Mouse (Mus musculus): ENCODE results near the gene Ly86. TPM values are rescaled to one million over a fixed set of nuclear protein-coding genes. Genes with fewer than 3 reads are reported as not detected.

The Ly86 gene
- polyA plus RNA-seq, 1 experiment from 2014 or later: 7.3 TPM

DNA sequence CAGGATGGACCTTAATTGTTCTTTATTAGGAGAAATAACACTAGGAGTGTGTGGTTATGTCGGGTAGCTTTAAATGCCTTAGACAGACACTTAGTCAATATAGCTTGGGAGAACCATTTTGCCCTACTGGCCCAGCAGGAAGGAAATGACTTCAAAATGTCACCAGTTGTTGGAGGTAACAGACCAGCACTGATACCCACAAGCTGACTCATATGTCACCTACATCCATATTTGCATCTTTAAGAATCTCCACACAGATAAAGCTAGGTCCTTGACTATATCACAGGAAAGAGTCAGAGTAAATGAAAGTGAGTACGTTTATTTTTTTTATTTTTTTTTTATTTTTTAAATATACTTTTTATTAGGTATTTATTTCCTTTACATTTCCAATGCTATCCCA is 58.7 kb downstream of the Ly86 start:
- no peak for ATAC-seq (replicated peaks; ENCODE audit: extremely low read depth, insufficient read depth, low FRiP score)
- 78% methylated on average over 2 of the region's 2 CpGs for WGBS

GRCm38 (mm10) chr13:37415696-37416095 is 70.7 kb downstream of the Ly86 start:
- Histone ChIP-seq H3K27me3 (ENCODE audit: control insufficient read depth, insufficient read depth, low read length) (no peaks in the 10 kb centered on the region), H3K4me3 (ENCODE audit: low read length) (no peak overlapping the region)
- WGBS: 86% methylated on average over 1 of the region's 1 CpGs

More for the DNA sequence above, 58.7 kb downstream of the Ly86 start:
- Histone ChIP-seq H3K9me3 (replicated peaks; ENCODE audit: control insufficient read depth, low read length) (no peaks in the 10 kb centered on the region), H3K4me2 (ENCODE audit: low read depth, low read length) (no peak overlapping the region), H3K27ac (ENCODE audit: low read length) (no peak overlapping the region), H3K4me1 (ENCODE audit: control insufficient read depth, insufficient read depth, low read length) (no peaks in the 10 kb centered on the region), H3K4me3 (ENCODE audit: low read length) (no peak overlapping the region), H3K36me3 (ENCODE audit: control insufficient read depth, insufficient read depth) (no peaks in the 10 kb centered on the region), H3K27me3 (ENCODE audit: control insufficient read depth, insufficient read depth, low read length) (no peaks in the 10 kb centered on the region), H3K9ac (ENCODE audit: low read length) (no peak overlapping the region)

GRCm38 (mm10) chr13:37423416-37423815 is 78.4 kb downstream of the Ly86 start:
- H3K36me3 ChIP-seq (ENCODE audit: control insufficient read depth, insufficient read depth): no peaks in the 10 kb centered on the region
- ATAC-seq (replicated peaks; ENCODE audit: extremely low read depth, insufficient read depth, low FRiP score): no peak
- H3K9ac ChIP-seq (ENCODE audit: low read length): no peak overlapping the region
- WGBS: 75% methylated on average over 6 of the region's 6 CpGs
- H3K4me3 ChIP-seq (ENCODE audit: low read length): no peak overlapping the region
- H3K9me3 ChIP-seq (replicated peaks; ENCODE audit: control insufficient read depth, low read length): peaks cover 7% of the 10 kb centered on the region
- no peak overlapping the region for H3K4me2 ChIP-seq (ENCODE audit: low read depth, low read length)
- peaks cover 10% of the 10 kb centered on the region; the same call in 1 of the 2 replicates for H3K4me1 ChIP-seq (ENCODE audit: control insufficient read depth, insufficient read depth, low read length)
- no peaks in the 10 kb centered on the region for H3K27me3 ChIP-seq (ENCODE audit: control insufficient read depth, insufficient read depth, low read length)
- no peak overlapping the region for H3K27ac ChIP-seq (ENCODE audit: low read length)

More at GRCm38 (mm10) chr13:37415696-37416095, 70.7 kb downstream of the Ly86 start:
- no peaks in the 10 kb centered on the region for H3K36me3 ChIP-seq (ENCODE audit: control insufficient read depth, insufficient read depth)
- H3K27ac ChIP-seq (ENCODE audit: low read length): no peak overlapping the region
- peaks cover 7% of the 10 kb centered on the region; the same call in 1 of the 2 replicates for H3K4me1 ChIP-seq (ENCODE audit: control insufficient read depth, insufficient read depth, low read length)
- no peak overlapping the region for H3K4me2 ChIP-seq (ENCODE audit: low read depth, low read length)
- ATAC-seq (replicated peaks; ENCODE audit: extremely low read depth, insufficient read depth, low FRiP score): no peak
- no peaks in the 10 kb centered on the region for H3K9me3 ChIP-seq (replicated peaks; ENCODE audit: control insufficient read depth, low read length)
- no peak overlapping the region for H3K9ac ChIP-seq (ENCODE audit: low read length)

- Histone ChIP-seq H3K27ac (ENCODE audit: low read length) (no peak overlapping the region), H3K9ac (ENCODE audit: low read length) (no peak overlapping the region), H3K27me3 (ENCODE audit: control insufficient read depth, insufficient read depth, low read length) (no peaks in the 10 kb centered on the region), H3K9me3 (replicated peaks; ENCODE audit: control insufficient read depth, low read length) (peaks cover 7% of the 10 kb centered on the region), H3K36me3 (ENCODE audit: control insufficient read depth, insufficient read depth) (no peaks in the 10 kb centered on the region), H3K4me2 (ENCODE audit: low read depth, low read length) (no peak overlapping the region), H3K4me1 (ENCODE audit: control insufficient read depth, insufficient read depth, low read length) (0 out of 2 replicates have a peak, but pooled peaks cover 3% of the 10 kb centered on the region), H3K4me3 (ENCODE audit: low read length) (no peak overlapping the region)
- WGBS: 93% methylated on average over 6 of the region's 6 CpGs
- ATAC-seq (replicated peaks; ENCODE audit: extremely low read depth, insufficient read depth, low FRiP score): no peak
These were observed 79.9 kb downstream of the Ly86 start for GRCm38 (mm10) chr13:37424904-37425303.

DNA sequence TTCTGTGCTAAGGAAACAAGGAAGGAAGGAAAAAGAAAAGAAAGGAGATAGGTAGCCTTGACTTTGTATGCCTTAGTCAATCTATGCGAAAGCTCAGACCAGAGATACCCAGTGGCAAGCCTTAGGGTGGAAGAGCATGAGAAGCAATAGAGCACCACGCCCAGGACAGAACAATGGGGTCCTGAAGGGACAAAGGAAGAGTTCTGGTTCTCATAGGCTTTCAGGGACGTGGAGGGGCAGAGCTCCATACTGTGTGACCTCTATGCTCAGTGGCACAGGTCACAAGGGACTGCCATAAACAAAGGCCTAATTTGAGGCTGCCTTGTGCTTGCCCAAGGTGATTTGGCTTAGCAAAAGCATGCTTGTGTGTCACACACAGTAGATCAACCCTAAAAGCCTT is 80.4 kb downstream of the Ly86 start:
- no peak overlapping the region for H3K4me2 ChIP-seq (ENCODE audit: low read depth, low read length)
- 68% methylated on average over 3 of the region's 3 CpGs for WGBS
- no peak overlapping the region for H3K4me3 ChIP-seq (ENCODE audit: low read length)
- H3K9ac ChIP-seq (ENCODE audit: low read length): no peak overlapping the region
- H3K36me3 ChIP-seq (ENCODE audit: control insufficient read depth, insufficient read depth): no peaks in the 10 kb centered on the region
- H3K9me3 ChIP-seq (replicated peaks; ENCODE audit: control insufficient read depth, low read length): peaks cover 7% of the 10 kb centered on the region
- no peaks in the 10 kb centered on the region for H3K27me3 ChIP-seq (ENCODE audit: control insufficient read depth, insufficient read depth, low read length)
- 0 out of 2 replicates have a peak, but pooled peaks cover 3% of the 10 kb centered on the region for H3K4me1 ChIP-seq (ENCODE audit: control insufficient read depth, insufficient read depth, low read length)
- ATAC-seq (replicated peaks; ENCODE audit: extremely low read depth, insufficient read depth, low FRiP score): no peak
- H3K27ac ChIP-seq (ENCODE audit: low read length): no peak overlapping the region

DNA sequence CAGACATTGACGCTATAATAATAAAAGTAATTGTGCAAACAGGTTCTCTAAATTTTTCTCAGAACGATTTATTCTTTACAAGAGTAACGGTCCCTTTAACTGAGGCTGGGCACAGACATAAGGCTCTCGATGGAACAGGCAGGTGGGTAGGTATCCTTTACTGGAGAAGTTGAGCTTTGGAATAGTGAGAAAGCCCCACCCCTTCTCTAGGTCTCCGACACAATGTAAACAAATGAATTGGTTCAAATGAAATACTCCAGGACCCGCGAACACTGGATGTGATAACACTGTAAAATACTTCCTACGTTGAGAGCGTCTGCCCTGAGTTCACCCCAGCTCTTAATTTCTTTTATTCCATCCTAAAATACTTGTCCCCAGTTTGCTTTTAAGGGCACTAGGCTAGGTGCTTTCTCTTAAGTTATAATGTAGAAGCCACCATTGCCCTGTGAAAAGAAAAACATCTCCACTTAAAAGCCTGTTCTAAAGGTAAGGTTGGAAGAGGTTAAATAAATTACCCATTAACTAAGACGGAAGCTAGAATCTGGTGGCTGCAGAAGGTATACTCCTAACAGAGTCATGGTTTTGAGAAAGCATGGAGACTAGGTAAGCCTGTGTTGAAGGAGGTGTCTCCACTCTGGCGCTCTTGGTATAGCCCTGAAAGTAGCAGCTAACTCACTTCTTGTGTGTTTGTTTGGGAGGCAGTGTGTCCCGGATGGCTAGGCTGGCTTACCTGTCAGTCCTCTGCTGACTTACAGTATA is 81.7 kb downstream of the Ly86 start:
- ATAC-seq (replicated peaks; ENCODE audit: extremely low read depth, insufficient read depth, low FRiP score): no peak
- no peak overlapping the region for H3K4me3 ChIP-seq (ENCODE audit: low read length)
- H3K27me3 ChIP-seq (ENCODE audit: control insufficient read depth, insufficient read depth, low read length): no peaks in the 10 kb centered on the region
- H3K4me2 ChIP-seq (ENCODE audit: low read depth, low read length): no peak overlapping the region
- no peak overlapping the region for H3K9ac ChIP-seq (ENCODE audit: low read length)
- peaks cover 7% of the 10 kb centered on the region for H3K9me3 ChIP-seq (replicated peaks; ENCODE audit: control insufficient read depth, low read length)
- H3K36me3 ChIP-seq (ENCODE audit: control insufficient read depth, insufficient read depth): no peaks in the 10 kb centered on the region
- no peak overlapping the region for H3K27ac ChIP-seq (ENCODE audit: low read length)
- WGBS: 65% methylated on average over 12 of the region's 12 CpGs
- 0 out of 2 replicates have a peak, but pooled peaks cover 3% of the 10 kb centered on the region for H3K4me1 ChIP-seq (ENCODE audit: control insufficient read depth, insufficient read depth, low read length)

- Histone ChIP-seq H3K27ac (ENCODE audit: low read length) (no peak overlapping the region), H3K4me2 (ENCODE audit: low read depth, low read length) (no peak overlapping the region), H3K4me3 (ENCODE audit: low read length) (no peak overlapping the region), H3K9me3 (replicated peaks; ENCODE audit: control insufficient read depth, low read length) (peaks cover 7% of the 10 kb centered on the region), H3K36me3 (ENCODE audit: control insufficient read depth, insufficient read depth) (no peaks in the 10 kb centered on the region), H3K9ac (ENCODE audit: low read length) (no peak overlapping the region), H3K27me3 (ENCODE audit: control insufficient read depth, insufficient read depth, low read length) (no peaks in the 10 kb centered on the region), H3K4me1 (ENCODE audit: control insufficient read depth, insufficient read depth, low read length) (peaks cover 6% of the 10 kb centered on the region)
- WGBS: 65% methylated on average over 3 of the region's 3 CpGs
- no peak for ATAC-seq (replicated peaks; ENCODE audit: extremely low read depth, insufficient read depth, low FRiP score)
These were observed 83.5 kb downstream of the Ly86 start for GRCm38 (mm10) chr13:37428496-37428895.

DNA sequence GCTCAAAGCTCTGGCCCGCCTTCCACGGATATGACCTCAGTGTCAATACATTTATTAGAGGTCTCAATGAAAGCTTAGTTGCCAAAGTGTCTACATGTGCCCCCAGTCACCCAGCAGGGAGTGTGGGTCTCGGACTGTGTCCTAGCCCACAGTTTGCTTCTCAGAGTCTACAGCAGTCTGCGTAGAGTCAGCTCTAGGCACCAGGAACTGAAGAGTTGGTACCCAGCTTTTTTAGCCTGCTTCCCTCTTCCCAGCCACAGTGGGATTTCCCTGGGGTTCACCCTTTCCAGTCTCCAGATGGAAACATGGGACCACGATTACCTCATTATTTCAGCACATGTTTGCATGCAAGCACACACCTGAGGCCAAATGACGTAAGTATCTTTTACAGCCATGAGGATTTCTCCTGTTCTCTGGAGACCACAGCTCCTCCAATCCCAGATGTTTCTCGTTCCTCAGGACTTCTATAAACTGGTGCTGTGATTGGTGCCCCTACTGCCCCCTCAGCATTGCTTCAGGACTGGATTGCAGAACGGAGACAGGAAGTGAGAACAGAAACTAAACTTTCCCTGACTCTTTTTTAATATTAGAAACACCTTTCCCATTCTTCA is 84.8 kb downstream of the Ly86 start:
- H3K9ac ChIP-seq (ENCODE audit: low read length): no peak overlapping the region
- H3K9me3 ChIP-seq (replicated peaks; ENCODE audit: control insufficient read depth, low read length): no peaks in the 10 kb centered on the region; the same call in 1 of the 2 replicates
- no peak for ATAC-seq (replicated peaks; ENCODE audit: extremely low read depth, insufficient read depth, low FRiP score)
- H3K27ac ChIP-seq (ENCODE audit: low read length): no peak overlapping the region
- H3K4me1 ChIP-seq (ENCODE audit: control insufficient read depth, insufficient read depth, low read length): peaks cover 9% of the 10 kb centered on the region
- no peaks in the 10 kb centered on the region for H3K27me3 ChIP-seq (ENCODE audit: control insufficient read depth, insufficient read depth, low read length)
- 72% methylated on average over 8 of the region's 8 CpGs for WGBS
- no peak overlapping the region for H3K4me3 ChIP-seq (ENCODE audit: low read length)
- H3K4me2 ChIP-seq (ENCODE audit: low read depth, low read length): no peak overlapping the region
- no peaks in the 10 kb centered on the region for H3K36me3 ChIP-seq (ENCODE audit: control insufficient read depth, insufficient read depth)

DNA sequence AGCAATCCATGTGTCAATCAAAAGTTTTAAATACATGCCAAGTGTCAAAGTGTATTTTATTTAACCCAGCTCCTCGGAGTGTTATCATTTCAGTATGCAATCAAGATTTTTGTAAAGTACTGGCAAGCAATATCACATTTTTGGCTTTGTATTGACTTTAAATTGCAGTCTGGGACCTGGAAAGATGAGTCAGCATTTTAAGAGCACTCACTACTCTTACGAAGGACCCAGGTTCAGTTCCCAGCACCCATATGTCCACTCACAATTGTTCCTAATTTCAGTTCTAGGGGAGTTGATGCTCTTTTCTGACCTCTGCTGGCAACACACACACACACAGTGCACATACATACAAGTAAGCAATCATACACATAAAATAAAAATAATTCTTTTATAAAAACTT is 86.7 kb downstream of the Ly86 start:
- ATAC-seq (replicated peaks; ENCODE audit: extremely low read depth, insufficient read depth, low FRiP score): no peak
- Histone ChIP-seq H3K27me3 (ENCODE audit: control insufficient read depth, insufficient read depth, low read length) (no peaks in the 10 kb centered on the region), H3K4me2 (ENCODE audit: low read depth, low read length) (no peak overlapping the region), H3K4me1 (ENCODE audit: control insufficient read depth, insufficient read depth, low read length) (peaks cover 10% of the 10 kb centered on the region), H3K9me3 (replicated peaks; ENCODE audit: control insufficient read depth, low read length) (no peaks in the 10 kb centered on the region; the same call in 1 of the 2 replicates), H3K4me3 (ENCODE audit: low read length) (no peak overlapping the region), H3K36me3 (ENCODE audit: control insufficient read depth, insufficient read depth) (no peaks in the 10 kb centered on the region), H3K27ac (ENCODE audit: low read length) (no peak overlapping the region), H3K9ac (ENCODE audit: low read length) (no peak overlapping the region)
- 86% methylated on average over 2 of the region's 2 CpGs for WGBS
